Mouse (Mus musculus) heart, postnatal 10 days (tissue): Measurements from ENCODE around the gene Chrm5. TPM values are rescaled to one million over a fixed set of nuclear protein-coding genes. Genes with fewer than 3 reads are reported as not detected.

ENCODE experiments used
- DNase-seq, 2 experiments: peaks; one replicate each; pipeline ENCODE4 v3.0.0; 2021
- intact Hi-C: fragments of 180-260 bp; cut with DNase I; formaldehyde crosslinking; loops from one replicate; pipeline ENCODE4 v1.15.1; 2025
- total RNA-seq, 2 experiments: library from RNA; stranded (reverse); gene quantifications; 2 replicates each; pipeline ENCODE4 v1.2.3; 2021

Gene Chrm5
- total RNA-seq: not detected

DNA sequence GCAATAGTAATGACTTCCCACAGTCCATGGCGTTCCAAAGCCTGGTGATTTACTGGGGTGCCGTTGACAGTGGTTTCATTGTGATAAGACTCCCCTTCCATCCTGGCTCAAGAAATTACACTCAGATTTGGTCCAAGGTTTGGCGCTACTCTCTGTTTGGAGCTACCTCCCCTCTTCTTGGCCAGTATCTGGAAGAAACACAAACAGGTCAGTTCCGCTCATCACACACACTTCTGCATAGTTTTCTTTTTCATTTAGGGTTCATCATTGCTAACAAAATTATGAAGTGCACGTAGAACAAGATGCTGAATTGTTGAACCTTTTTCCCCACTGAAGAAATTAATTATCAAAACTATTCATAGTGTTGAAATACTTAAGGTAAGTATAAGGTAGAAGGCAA is at the start of gene Chrm5:
TSS of gene Chrm5 (minus strand) at position 101 of the 400 bp plus-strand sequence.
- DNase-seq: no peak
- intact Hi-C loops: loop anchor here (1.0 to 2.0 kb wide), 4 partner anchors 24 to 284 kb away; partner anchors contain the start of genes Katnbl1 and Lpcat4

DNA sequence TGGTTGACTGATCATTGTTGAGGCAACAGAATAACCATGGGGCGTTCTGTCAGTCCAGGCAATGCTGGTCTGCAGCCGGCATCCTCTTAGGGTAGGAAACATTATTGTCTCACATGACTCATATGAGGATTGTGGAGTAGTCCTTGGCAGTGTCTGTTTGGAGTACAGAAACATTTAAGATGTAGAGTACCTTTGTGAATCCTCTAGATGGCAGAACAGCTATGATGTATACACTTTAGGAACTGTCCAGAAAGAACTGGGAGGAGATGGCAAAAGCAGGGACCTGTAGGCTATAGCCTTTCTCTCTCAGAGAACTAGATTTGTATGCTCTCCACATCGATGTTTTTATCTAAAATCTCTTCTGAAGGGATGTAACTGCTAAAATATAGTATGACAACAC is 46.4 kb upstream of the Chrm5 start:
- intact Hi-C loops: no loop called here
- no peak for DNase-seq

DNA sequence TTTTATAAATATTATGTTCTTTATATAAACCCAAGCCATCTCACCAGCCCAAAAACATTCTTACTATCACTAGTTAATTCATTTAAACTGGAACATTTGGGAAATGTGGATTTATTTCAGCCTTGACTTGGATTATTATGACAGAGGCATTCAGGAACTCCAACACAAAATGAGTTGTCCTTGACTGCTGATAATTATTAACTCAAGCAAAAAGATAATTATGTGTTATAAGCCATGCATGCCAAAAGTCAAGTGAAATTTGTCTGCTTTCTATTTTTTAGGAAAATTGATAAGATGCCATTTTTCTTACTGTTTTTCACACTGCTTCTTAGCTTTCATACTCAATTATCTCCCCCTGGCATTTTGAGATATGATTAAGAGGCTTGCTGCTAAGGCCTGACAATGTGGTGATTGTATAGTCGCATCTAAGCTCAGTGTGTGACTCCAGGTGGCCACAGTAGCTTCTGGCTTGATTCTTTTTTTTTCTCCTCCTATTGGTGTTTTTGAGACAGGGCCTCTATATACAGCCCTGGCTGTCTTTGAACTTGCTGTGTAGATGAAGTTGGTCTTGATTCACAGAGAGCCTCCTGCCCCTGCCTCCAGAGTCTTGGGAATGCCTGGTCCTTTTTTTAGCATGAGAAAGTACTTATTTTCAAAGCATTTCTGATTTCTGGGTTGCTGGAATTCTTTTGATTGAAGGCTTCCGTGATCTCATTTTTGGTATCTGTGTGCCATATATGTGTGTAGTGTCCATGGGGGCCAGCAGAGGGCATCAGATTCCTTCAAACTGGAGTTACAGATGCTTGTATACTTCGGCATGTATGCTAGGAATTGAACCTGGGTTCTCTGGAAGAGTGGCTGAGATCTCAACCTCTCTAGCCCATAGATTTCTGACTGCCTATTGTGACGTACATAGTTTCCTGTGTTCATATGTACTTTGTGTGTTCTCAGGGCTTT is 40.2 kb upstream of the Chrm5 start:
- intact Hi-C loops: no loop called here
- DNase-seq: no peak

DNA sequence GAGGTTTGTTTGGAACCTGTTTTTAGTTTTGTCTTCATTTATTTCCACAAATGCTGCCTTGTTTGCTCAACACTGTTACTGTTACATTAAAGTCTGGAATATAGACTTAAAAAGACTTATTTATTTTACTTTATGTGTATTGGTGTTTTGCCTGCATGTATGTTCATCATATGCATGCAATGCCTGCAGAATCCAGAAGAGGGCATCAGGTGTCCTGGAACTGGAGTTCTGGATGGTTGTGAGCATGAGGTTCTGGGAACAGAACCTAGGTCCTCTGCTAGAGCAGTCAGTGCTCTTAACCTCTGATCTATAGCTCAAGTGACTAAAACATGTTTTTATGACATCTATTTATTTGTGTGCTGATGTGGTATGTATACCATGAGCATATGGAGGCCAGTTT is 38.0 kb upstream of the Chrm5 start:
- no peak for DNase-seq
- intact Hi-C loops: no loop called here

- no peak for DNase-seq
- intact Hi-C loops: no loop called here
These were observed 36.6 kb upstream of the Chrm5 start for GRCm38 (mm10) chr2:112517218-112517617.

DNA sequence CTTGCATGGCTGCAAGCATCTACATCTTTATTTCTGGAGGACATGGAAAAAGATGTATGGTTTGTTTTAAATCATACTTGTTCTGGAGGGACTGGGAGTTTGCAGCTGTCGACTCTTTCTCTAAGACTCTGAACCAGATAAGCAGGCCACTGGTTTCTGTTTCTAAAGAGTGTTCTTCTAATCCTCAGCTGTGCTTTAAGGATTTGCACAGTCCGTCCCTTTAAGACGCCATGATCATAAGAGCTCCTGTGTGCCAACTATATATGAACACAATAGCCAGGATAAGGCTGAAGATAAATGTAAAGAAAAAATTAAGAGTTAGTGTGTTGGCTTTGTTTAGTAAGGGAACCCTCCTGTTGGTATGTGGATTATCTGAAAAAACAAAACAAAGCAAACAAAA is 36.2 kb upstream of the Chrm5 start:
- no peak for DNase-seq
- intact Hi-C loops: no loop called here

- intact Hi-C loops: no loop called here
- DNase-seq: no peak
These were observed 32.5 kb upstream of the Chrm5 start for GRCm38 (mm10) chr2:112513036-112513435.

GRCm38 (mm10) chr2:112510140-112510539 is 29.6 kb upstream of the Chrm5 start:
- intact Hi-C loops: no loop called here
- DNase-seq: no peak

DNA sequence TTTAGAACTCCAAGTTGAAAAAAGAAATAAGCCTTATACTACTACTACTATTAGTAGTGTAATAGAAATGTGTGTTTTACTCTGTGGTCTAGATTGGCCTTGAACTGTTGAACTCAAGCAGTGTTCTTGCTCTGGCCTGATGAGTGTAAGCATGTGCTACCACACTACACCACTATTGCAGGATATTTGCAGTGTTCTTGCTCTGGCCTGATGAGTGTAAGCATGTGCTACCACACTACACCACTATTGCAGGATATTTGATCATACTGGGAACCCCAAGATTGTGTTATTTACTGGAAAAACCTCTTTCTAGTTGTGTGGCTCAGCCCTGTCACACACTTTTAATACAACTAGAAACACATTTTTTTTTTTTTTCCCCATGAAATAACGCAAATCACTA is 26.9 kb upstream of the Chrm5 start:
- no peak for DNase-seq
- intact Hi-C loops: no loop called here

- no peak for DNase-seq
- intact Hi-C loops: no loop called here
These were observed 26.4 kb upstream of the Chrm5 start for GRCm38 (mm10) chr2:112506841-112507435.

GRCm38 (mm10) chr2:112503978-112504377 is 23.4 kb upstream of the Chrm5 start:
- no peak for DNase-seq
- intact Hi-C loops: loop anchor here (2.0 to 5.0 kb wide), 2 partner anchors 33 to 728 kb away; no protein-coding TSS in a partner anchor

GRCm38 (mm10) chr2:112501209-112501608 is 20.6 kb upstream of the Chrm5 start:
- peak; percentile 86 to 87 for DNase-seq
- intact Hi-C loops: loop anchor here (1.0 to 5.0 kb wide), 4 partner anchors 111 to 802 kb away; no protein-coding TSS in a partner anchor

DNA sequence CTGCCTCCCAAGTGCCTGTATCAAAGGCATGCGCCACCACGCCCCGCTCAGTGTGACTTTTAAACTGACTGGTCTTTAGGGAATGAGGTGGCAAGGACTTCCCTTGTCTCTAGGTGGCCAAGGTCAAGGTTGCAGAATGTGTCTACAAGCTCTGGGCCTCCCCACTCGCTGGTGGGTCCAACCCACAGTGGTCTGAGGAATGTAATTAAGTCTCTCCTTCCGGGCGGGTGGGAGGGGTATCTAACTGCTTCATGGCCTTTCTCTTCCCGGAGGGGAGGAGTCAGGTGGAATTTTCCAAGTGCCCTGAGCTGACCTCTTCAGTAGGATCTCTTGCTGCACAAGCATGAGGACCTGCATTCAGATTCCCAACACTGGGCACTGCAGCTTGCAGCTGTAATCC is 17.3 kb upstream of the Chrm5 start:
- intact Hi-C loops: no loop called here
- no peak for DNase-seq

DNA sequence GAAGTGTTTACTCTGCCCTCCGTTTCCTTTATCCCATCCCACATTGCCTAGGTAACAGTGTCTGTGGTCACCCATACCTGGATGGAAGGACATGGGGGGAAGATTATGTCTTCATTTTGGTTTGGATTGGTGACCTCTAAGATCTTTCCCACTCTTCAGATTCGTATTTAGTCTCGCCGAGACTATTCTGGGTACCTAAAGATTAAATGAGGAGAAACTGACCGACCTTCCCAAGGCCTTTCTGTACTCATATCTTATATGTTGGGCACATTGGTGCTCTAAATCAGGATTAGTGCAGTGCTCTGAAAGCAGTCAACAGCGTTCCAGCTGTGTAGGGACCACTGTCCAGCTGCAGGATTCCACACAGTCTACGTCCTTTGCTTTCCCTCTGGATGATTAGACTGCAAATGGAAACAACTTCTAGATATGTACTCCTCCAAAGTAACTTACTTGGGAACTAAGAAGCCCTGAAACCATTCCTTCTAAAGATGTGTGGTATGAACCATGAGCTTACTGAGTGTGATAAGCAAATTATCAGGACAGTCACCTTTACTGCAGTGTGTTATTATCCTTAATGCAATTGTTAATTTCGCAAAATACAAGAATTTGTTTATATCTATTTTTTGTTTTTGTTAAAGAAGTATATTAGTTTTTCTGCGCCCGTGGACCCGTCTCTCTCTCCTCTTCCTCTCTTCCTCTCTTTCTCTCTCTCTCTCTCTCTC is 13.1 kb upstream of the Chrm5 start:
- no peak for DNase-seq
- intact Hi-C loops: loop anchor here (5.0 kb wide), 2 partner anchors 36 to 231 kb away; partner anchors contain the start of gene Nop10

- intact Hi-C loops: loop anchor here (5.0 kb wide), 2 partner anchors 36 to 231 kb away; partner anchors contain the start of gene Nop10
- peak; percentile 87 to 92 for DNase-seq
These were observed 12.4 kb upstream of the Chrm5 start, which contains the start of gene Aven for GRCm38 (mm10) chr2:112492856-112493538. Aven (plus strand) TSS chr2:112492964.

GRCm38 (mm10) chr2:112492431-112492855 is 11.9 kb upstream of the Chrm5 start:
- intact Hi-C loops: loop anchor here (5.0 kb wide), 2 partner anchors 35 to 230 kb away; partner anchors contain the start of gene Nop10
- DNase-seq: peak in 1 of 2 experiments; percentile 54

DNA sequence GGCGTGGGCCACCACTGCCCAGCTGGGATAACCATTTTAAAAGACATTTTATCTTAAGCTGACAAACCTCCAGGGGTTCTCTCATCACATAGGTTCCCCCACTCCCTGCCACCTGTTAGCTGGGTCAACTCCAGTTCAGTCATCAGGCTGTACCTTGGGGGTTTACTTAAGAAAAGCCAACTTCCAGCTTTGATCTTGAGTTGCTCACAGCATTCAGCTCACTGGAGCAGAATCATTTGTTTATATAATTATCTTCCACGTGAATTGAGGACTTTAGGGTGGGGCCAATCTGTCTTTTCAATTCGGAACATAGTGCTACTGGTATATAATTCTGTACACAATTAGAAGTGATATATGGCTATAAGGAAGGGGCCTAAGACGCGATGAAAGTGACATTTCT is 11.1 kb upstream of the Chrm5 start:
- intact Hi-C loops: loop anchor here (5.0 kb wide), 2 partner anchors 34 to 229 kb away; partner anchors contain the start of gene Nop10
- no peak for DNase-seq

GRCm38 (mm10) chr2:112490483-112491196 is 10.1 kb upstream of the Chrm5 start:
- DNase-seq: no peak
- intact Hi-C loops: loop anchor here (5.0 kb wide), 2 partner anchors 33 to 228 kb away; partner anchors contain the start of gene Nop10

GRCm38 (mm10) chr2:112484886-112485285 is 4.3 kb upstream of the Chrm5 start:
- DNase-seq: peak; percentile 57 to 63
- intact Hi-C loops: no loop called here
